Mouse (Mus musculus) forebrain, postnatal 0 days (tissue): ENCODE data around the gene Efcab11. TPM values are rescaled to one million over a fixed set of nuclear protein-coding genes. Genes with fewer than 3 reads are reported as not detected.

ENCODE experiments used
- ATAC-seq: fragments of 200-750 bp; cut with Nextera tagmentation; 2 replicates; pipeline ENCODE4 v1.8.0; 2017; ENCODE audit warnings: mild to moderate bottlenecking, moderate library complexity
- DNase-seq: peaks from one replicate; pipeline ENCODE4 v3.0.0-alpha.2; 2015
- H3K27ac ChIP-seq: fragments of 300-500 bp; sonication (generic); 2 replicates; pipeline ENCODE4 v1.5.1; 2014; ENCODE audit warnings: low read depth, mild to moderate bottlenecking, antibody characterized with exemption, low read length, moderate library complexity, mixed read lengths
- H3K27me3 ChIP-seq: fragments of 300-500 bp; sonication (generic); 2 replicates; pipeline ENCODE4 v1.6.1; 2014; ENCODE audit warnings: mild to moderate bottlenecking, low read length, mixed read lengths; ENCODE audit not compliant: insufficient read depth
- H3K36me3 ChIP-seq: fragments of 300-500 bp; sonication (generic); 2 replicates; pipeline ENCODE4 v1.6.1; 2014; ENCODE audit warnings: mild to moderate bottlenecking, moderate library complexity; ENCODE audit not compliant: insufficient read depth
- H3K4me1 ChIP-seq: fragments of 300-500 bp; sonication (generic); 2 replicates; pipeline ENCODE4 v1.6.1; 2014; ENCODE audit warnings: antibody characterized with exemption; ENCODE audit not compliant: insufficient read depth
- H3K4me2 ChIP-seq: fragments of 300-500 bp; sonication (generic); 2 replicates; pipeline ENCODE4 v1.6.1; 2014; ENCODE audit warnings: low read depth, mild to moderate bottlenecking, moderate library complexity
- H3K4me3 ChIP-seq: fragments of 300-500 bp; sonication (generic); 2 replicates; pipeline ENCODE4 v1.5.1; 2014; ENCODE audit warnings: low read depth, low read length, mixed read lengths
- H3K9ac ChIP-seq: fragments of 300-500 bp; sonication (generic); 2 replicates; pipeline ENCODE4 v1.6.1; 2014; ENCODE audit warnings: mild to moderate bottlenecking
- H3K9me3 ChIP-seq: fragments of 300-500 bp; sonication (generic); 2 replicates; pipeline ENCODE4 v1.6.1; 2016; ENCODE audit warnings: low read length
- CTCF ChIP-seq: sonication (generic); IDR thresholded peaks from 2 replicates; pipeline ENCODE4 v1.5.1; 2016; ENCODE audit warnings: antibody characterized with exemption, control low read depth, low read depth
- WGBS: fragments of 180-500 bp; shearing (Covaris S2); extraction: QIAGEN DNeasy Blood & Tissue Kit; methylation state at CpG from one replicate; pipeline ENCODE4 v1.1.7; 2014; 5-methylcytosine and 5-hydroxymethylcytosine counted together
- polyA plus RNA-seq: library from polyadenylated mRNA; unstranded; fragments of >200 nt; fragmentation: Nextera tagmentation; extraction: Ambion mirVana; gene quantifications from 2 replicates; pipeline ENCODE4 v1.2.1, GENCODE M21; 2015
- total RNA-seq: library from RNA; depleted of rRNA; stranded (reverse); fragments of >200 nt; gene quantifications from 2 replicates; pipeline ENCODE4 v1.2.3, GENCODE M21; 2014

The Efcab11 gene
- total and polyA plus RNA-seq, 2 experiments from 2014 or later = 3.3 to 3.7 TPM

- no peak overlapping the region for H3K27ac ChIP-seq
- H3K4me2 ChIP-seq = no peak overlapping the region
- H3K9me3 ChIP-seq = no peaks in the 10 kb centered on the region
- H3K9ac ChIP-seq = no peak overlapping the region
- no peaks in the 10 kb centered on the region; the same call in 1 of the 2 replicates for H3K4me1 ChIP-seq
- no peaks in the 10 kb centered on the region for H3K36me3 ChIP-seq
- no peak for TF ChIP-seq CTCF
- no peak for ATAC-seq
- 31% methylated on average over 5 of the region's 5 CpGs for WGBS
- no peak overlapping the region for H3K4me3 ChIP-seq
- DNase-seq = no peak
- no peaks in the 10 kb centered on the region for H3K27me3 ChIP-seq
These were observed 172.0 kb downstream of the Efcab11 start for GRCm38 (mm10) chr12:99712214-99712613.

- H3K9ac ChIP-seq = no peak overlapping the region
- 92% methylated on average over 8 of the region's 8 CpGs for WGBS
- no peak overlapping the region for H3K4me2 ChIP-seq
- DNase-seq (no peak), ATAC-seq (no peak)
- no peaks in the 10 kb centered on the region for H3K4me1 ChIP-seq
- H3K27ac ChIP-seq = no peak overlapping the region
- no peaks in the 10 kb centered on the region for H3K36me3 ChIP-seq
- no peak for TF ChIP-seq CTCF
- no peaks in the 10 kb centered on the region for H3K9me3 ChIP-seq
- no peaks in the 10 kb centered on the region for H3K27me3 ChIP-seq
- no peak overlapping the region for H3K4me3 ChIP-seq
These were observed 182.0 kb downstream of the Efcab11 start for GRCm38 (mm10) chr12:99702248-99702647.

GRCm38 (mm10) chr12:99700380-99700779 lies 183.9 kb downstream of the Efcab11 start:
- H3K9ac ChIP-seq = no peak overlapping the region
- no peak overlapping the region for H3K4me3 ChIP-seq
- ATAC-seq (no peak), DNase-seq (no peak)
- H3K9me3 ChIP-seq = no peaks in the 10 kb centered on the region
- no peaks in the 10 kb centered on the region for H3K4me1 ChIP-seq
- H3K27me3 ChIP-seq = no peaks in the 10 kb centered on the region
- WGBS = 65% methylated on average over 7 of the region's 7 CpGs
- H3K4me2 ChIP-seq = no peak overlapping the region
- no peak for TF ChIP-seq CTCF
- no peaks in the 10 kb centered on the region for H3K36me3 ChIP-seq
- H3K27ac ChIP-seq = no peak overlapping the region

- H3K9ac ChIP-seq = no peak overlapping the region
- 82% methylated on average over 5 of the region's 5 CpGs for WGBS
- no peaks in the 10 kb centered on the region for H3K9me3 ChIP-seq
- no peak overlapping the region for H3K4me2 ChIP-seq
- no peak for DNase-seq
- H3K4me1 ChIP-seq = no peaks in the 10 kb centered on the region
- H3K27ac ChIP-seq = no peak overlapping the region
- no peak overlapping the region for H3K4me3 ChIP-seq
- no peaks in the 10 kb centered on the region for H3K36me3 ChIP-seq
- ATAC-seq = no peak
- no peak for TF ChIP-seq CTCF
- no peaks in the 10 kb centered on the region for H3K27me3 ChIP-seq
These were observed 184.7 kb downstream of the Efcab11 start for GRCm38 (mm10) chr12:99699379-99700023.

- Histone ChIP-seq H3K4me1 (no peaks in the 10 kb centered on the region), H3K9me3 (no peaks in the 10 kb centered on the region), H3K4me2 (no peak overlapping the region), H3K27me3 (no peaks in the 10 kb centered on the region), H3K4me3 (no peak overlapping the region), H3K27ac (no peak overlapping the region), H3K9ac (no peak overlapping the region), H3K36me3 (no peaks in the 10 kb centered on the region)
- no peak for DNase-seq
- no peak for TF ChIP-seq CTCF
- WGBS = 79% methylated on average over 3 of the region's 3 CpGs
- no peak for ATAC-seq
These were observed 190.2 kb downstream of the Efcab11 start for GRCm38 (mm10) chr12:99694066-99694465.

- Histone ChIP-seq H3K9me3 (no peaks in the 10 kb centered on the region), H3K9ac (no peak overlapping the region), H3K4me1 (no peaks in the 10 kb centered on the region), H3K27me3 (no peaks in the 10 kb centered on the region), H3K27ac (no peak overlapping the region), H3K4me3 (no peak overlapping the region), H3K4me2 (no peak overlapping the region), H3K36me3 (no peaks in the 10 kb centered on the region)
- WGBS = 62% methylated on average over 6 of the region's 6 CpGs
- no peak for TF ChIP-seq CTCF
- ATAC-seq (no peak), DNase-seq (no peak)
These were observed 197.7 kb downstream of the Efcab11 start for GRCm38 (mm10) chr12:99686418-99686992.

GRCm38 (mm10) chr12:99685451-99686100 lies 198.7 kb downstream of the Efcab11 start:
- DNase-seq = no peak
- no peak for TF ChIP-seq CTCF

More at GRCm38 (mm10) chr12:99685451-99686100, 198.7 kb downstream of the Efcab11 start:
- ATAC-seq = no peak
- no peak overlapping the region for H3K9ac ChIP-seq
- no peaks in the 10 kb centered on the region for H3K27me3 ChIP-seq
- H3K4me2 ChIP-seq = no peak overlapping the region
- H3K27ac ChIP-seq = no peak overlapping the region
- 77% methylated on average over 11 of the region's 11 CpGs for WGBS
- H3K4me1 ChIP-seq = no peaks in the 10 kb centered on the region
- H3K4me3 ChIP-seq = no peak overlapping the region
- H3K36me3 ChIP-seq = no peaks in the 10 kb centered on the region
- H3K9me3 ChIP-seq = no peaks in the 10 kb centered on the region
